Mouse (Mus musculus) limb, embryonic 15.5 days (tissue): Measurements from ENCODE around the gene Fxyd4. TPM values are rescaled to one million over a fixed set of nuclear protein-coding genes. Genes with fewer than 3 reads are reported as not detected.

ENCODE experiments used
- ATAC-seq: fragments of 200-750 bp; cut with Nextera tagmentation; 2 replicates; pipeline ENCODE4 v1.8.0; 2017; ENCODE audit warnings: low read depth, moderate TSS enrichment; ENCODE audit not compliant: insufficient number of reproducible peaks, low FRiP score, low TSS enrichment
- H3K27ac ChIP-seq: fragments of 300-500 bp; sonication (generic); 2 replicates; pipeline ENCODE4 v1.5.1; 2015; ENCODE audit warnings: moderate library complexity, mild to moderate bottlenecking, inconsistent platforms
- H3K27me3 ChIP-seq: fragments of 300-500 bp; sonication (generic); 2 replicates; pipeline ENCODE4 v1.6.1; 2015; ENCODE audit warnings: inconsistent platforms
- H3K36me3 ChIP-seq: fragments of 300-500 bp; sonication (generic); 2 replicates; pipeline ENCODE4 v1.6.1; 2015; ENCODE audit warnings: inconsistent platforms
- H3K4me1 ChIP-seq: fragments of 300-500 bp; sonication (generic); 2 replicates; pipeline ENCODE4 v1.6.1; 2015; ENCODE audit warnings: inconsistent platforms
- H3K4me2 ChIP-seq: fragments of 300-500 bp; sonication (generic); 2 replicates; pipeline ENCODE4 v1.6.1; 2015; ENCODE audit warnings: mild to moderate bottlenecking, inconsistent platforms
- H3K4me3 ChIP-seq: fragments of 300-500 bp; sonication (generic); 2 replicates; pipeline ENCODE4 v1.5.1; 2015; ENCODE audit warnings: mild to moderate bottlenecking, inconsistent platforms
- H3K9ac ChIP-seq: fragments of 300-500 bp; sonication (generic); 2 replicates; pipeline ENCODE4 v1.6.1; 2015; ENCODE audit warnings: inconsistent platforms
- H3K9me3 ChIP-seq: fragments of 300-500 bp; sonication (generic); 2 replicates; pipeline ENCODE4 v1.6.1; 2016; ENCODE audit warnings: inconsistent platforms
- WGBS: fragments of 180-500 bp; shearing (Covaris S2); methylation state at CpG from one replicate; pipeline ENCODE4 v1.1.7; 2015; 5-methylcytosine and 5-hydroxymethylcytosine counted together
- polyA plus RNA-seq: library from polyadenylated mRNA; unstranded; fragments of >200 nt; fragmentation: Nextera tagmentation; extraction: Ambion mirVana; gene quantifications from 2 replicates; pipeline ENCODE4 v1.2.1, GENCODE M21; 2015

The Fxyd4 gene
- polyA plus RNA-seq, 1 experiment from 2014 or later: 4.3 TPM

DNA sequence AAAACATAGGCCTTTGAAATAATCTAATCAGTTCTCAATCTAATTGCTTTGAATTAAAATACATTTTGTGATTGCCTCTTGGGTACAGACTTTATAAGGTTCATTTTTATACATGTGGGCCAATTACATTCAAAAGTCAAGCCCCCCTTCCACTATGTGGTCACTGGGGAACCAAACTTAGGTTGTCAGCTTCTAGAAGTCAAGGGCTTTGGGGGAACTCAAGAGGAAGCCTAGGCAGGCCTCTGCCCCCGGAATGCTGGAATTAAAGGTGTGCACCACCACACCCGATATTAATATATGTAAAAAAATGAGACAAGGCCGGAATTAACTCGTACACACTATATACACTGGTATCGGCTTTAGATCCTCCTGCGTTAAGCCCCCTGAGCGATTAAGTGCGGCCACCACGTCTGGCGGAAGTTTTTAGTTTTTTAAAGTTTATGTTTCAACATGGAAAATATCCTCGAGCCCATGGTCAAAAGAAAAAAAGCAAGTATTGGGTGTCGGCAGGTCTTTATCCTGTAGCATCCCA is 21.2 kb downstream of the Fxyd4 start:
- peak overlapping the region; percentile 66 for H3K4me3 ChIP-seq
- H3K9ac ChIP-seq: peak overlapping the region; percentile 67
- H3K27me3 ChIP-seq: no peaks in the 10 kb centered on the region
- peak overlapping the region; percentile 97 for H3K27ac ChIP-seq
- no peaks in the 10 kb centered on the region for H3K36me3 ChIP-seq
- H3K9me3 ChIP-seq: no peaks in the 10 kb centered on the region
- no peak for ATAC-seq
- peak overlapping the region; percentile 67 for H3K4me2 ChIP-seq
- 2% methylated on average over 12 of the region's 12 CpGs for WGBS
- H3K4me1 ChIP-seq: peaks cover 28% of the 10 kb centered on the region

- no peak overlapping the region for H3K27ac ChIP-seq
- H3K27me3 ChIP-seq: no peaks in the 10 kb centered on the region
- H3K9me3 ChIP-seq: no peaks in the 10 kb centered on the region
- ATAC-seq: no peak
- H3K4me3 ChIP-seq: no peak overlapping the region
- no peak overlapping the region for H3K4me2 ChIP-seq
- H3K9ac ChIP-seq: no peak overlapping the region
- peaks cover 25% of the 10 kb centered on the region for H3K4me1 ChIP-seq
- no peaks in the 10 kb centered on the region for H3K36me3 ChIP-seq
Measured at GRCm38 (mm10) chr6:117914541-117914940, 23.0 kb downstream of the Fxyd4 start.

DNA sequence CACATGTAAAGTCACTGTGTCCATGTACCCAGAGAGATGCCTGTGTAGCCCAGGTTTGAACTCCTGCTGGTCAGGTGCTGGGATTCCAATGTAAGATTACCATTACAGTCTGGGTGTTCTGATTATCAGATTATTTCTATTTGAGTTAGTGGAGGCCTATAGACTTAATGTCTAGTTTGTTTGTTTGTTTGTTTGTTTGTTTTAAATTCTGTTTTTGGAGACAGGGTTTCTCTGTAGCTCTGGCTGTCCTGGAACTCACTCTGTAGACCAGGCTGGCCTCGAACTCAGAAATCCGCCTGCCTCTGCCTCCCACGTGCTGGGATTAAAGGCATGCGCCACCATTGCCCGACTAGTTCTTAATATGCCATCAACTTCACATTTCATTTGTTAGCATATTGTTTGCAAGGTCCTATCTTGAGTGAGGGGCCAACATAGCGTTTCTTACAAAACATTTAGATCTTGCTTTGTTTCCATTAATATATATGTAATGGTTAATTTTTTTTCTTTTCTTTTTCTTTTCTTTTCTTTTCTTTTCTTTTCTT is 27.3 kb downstream of the Fxyd4 start:
- H3K9me3 ChIP-seq: no peaks in the 10 kb centered on the region
- H3K4me3 ChIP-seq: no peak overlapping the region
- H3K36me3 ChIP-seq: no peaks in the 10 kb centered on the region
- WGBS: 85% methylated on average over 6 of the region's 6 CpGs
- H3K4me2 ChIP-seq: no peak overlapping the region
- H3K27me3 ChIP-seq: no peaks in the 10 kb centered on the region
- H3K4me1 ChIP-seq: peaks cover 24% of the 10 kb centered on the region
- ATAC-seq: no peak
- H3K9ac ChIP-seq: no peak overlapping the region
- H3K27ac ChIP-seq: no peak overlapping the region

DNA sequence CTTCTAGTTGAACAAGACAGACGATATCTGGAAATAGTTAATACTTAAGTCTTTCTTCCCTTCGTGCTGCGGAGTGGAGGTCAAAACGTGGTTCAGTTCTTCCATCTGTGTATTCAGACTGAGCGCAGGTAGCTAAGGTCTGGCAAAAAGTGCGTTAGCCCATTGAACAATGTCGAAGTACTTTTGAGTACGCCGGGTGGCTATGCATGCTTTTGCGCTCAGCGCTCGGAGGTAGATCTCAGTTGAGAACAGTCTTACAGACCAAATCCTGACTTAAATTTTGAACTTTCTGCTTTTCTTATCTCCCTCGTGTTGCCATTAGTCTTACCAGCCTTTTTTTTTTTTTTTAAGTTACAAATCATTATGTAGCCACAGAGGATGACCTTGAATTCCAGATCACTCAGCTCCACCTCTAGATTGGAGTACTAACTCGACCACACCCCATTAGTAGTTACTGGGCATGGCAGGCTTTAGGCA is 29.0 kb downstream of the Fxyd4 start:
- ATAC-seq: no peak
- peak overlapping the region; percentile 77 for H3K4me3 ChIP-seq
- H3K36me3 ChIP-seq: no peaks in the 10 kb centered on the region
- H3K9me3 ChIP-seq: no peaks in the 10 kb centered on the region
- H3K27ac ChIP-seq: peak overlapping the region; percentile 99; the same call in 1 of the 2 replicates
- no peaks in the 10 kb centered on the region for H3K27me3 ChIP-seq
- WGBS: 1% methylated on average over 14 of the region's 14 CpGs
- H3K9ac ChIP-seq: peak overlapping the region; percentile 86
- peak overlapping the region; percentile 72 for H3K4me2 ChIP-seq
- peaks cover 24% of the 10 kb centered on the region for H3K4me1 ChIP-seq

GRCm38 (mm10) chr6:117907979-117908355 is 29.5 kb downstream of the Fxyd4 start:
- Histone ChIP-seq H3K9ac (peak overlapping the region; percentile 86), H3K9me3 (no peaks in the 10 kb centered on the region), H3K36me3 (no peaks in the 10 kb centered on the region), H3K4me1 (peaks cover 22% of the 10 kb centered on the region), H3K4me3 (peak overlapping the region; percentile 77), H3K27ac (peak overlapping the region; percentile 99), H3K27me3 (no peaks in the 10 kb centered on the region), H3K4me2 (peak overlapping the region; percentile 72)
- no peak for ATAC-seq
- 0% methylated on average over 26 of the region's 26 CpGs for WGBS

GRCm38 (mm10) chr6:117907301-117907978 is 30.1 kb downstream of the Fxyd4 start:
- peak overlapping the region; percentile 72 for H3K4me2 ChIP-seq
- H3K9ac ChIP-seq: peak overlapping the region; percentile 86
- H3K27me3 ChIP-seq: no peaks in the 10 kb centered on the region
- under 1% methylated on average over 61 of the region's 77 CpGs for WGBS
- H3K36me3 ChIP-seq: no peaks in the 10 kb centered on the region
- peak; percentile 75 for ATAC-seq
- H3K27ac ChIP-seq: peak overlapping the region; percentile 99
- peak overlapping the region; percentile 77 for H3K4me3 ChIP-seq
- H3K4me1 ChIP-seq: peaks cover 22% of the 10 kb centered on the region
- H3K9me3 ChIP-seq: no peaks in the 10 kb centered on the region

- under 1% methylated on average over 59 of the region's 68 CpGs for WGBS
Measured at GRCm38 (mm10) chr6:117906590-117907271, 30.8 kb downstream of the Fxyd4 start.

DNA sequence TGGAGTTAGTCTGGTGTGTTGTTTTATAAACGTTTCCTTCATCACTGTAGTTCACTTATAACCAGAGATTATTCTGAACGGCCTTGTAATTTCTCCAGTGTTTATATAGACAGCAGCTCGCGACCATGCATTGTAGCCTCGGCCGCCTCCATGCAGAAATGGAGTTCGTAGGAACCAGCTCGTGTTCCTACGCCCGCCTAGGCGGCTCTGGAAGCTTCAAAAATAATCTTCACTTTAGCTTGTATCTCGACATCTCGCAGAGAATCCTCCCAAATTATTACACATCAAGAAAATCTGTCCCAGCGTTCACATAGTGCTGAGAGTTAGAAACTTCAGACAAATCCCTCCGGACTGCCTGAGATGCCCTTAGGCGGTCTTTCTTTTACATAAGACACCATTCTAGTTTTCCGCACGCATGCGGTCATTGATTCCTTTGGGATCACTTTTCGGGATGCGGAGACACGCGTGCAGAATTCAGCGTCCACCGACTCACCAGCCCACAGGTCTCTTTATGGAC is 31.4 kb downstream of the Fxyd4 start:
- no peak; the same call in 1 of the 2 replicates for ATAC-seq
- peak overlapping the region; percentile 44 for H3K9ac ChIP-seq
- H3K4me2 ChIP-seq: peak overlapping the region; percentile 47
- no peaks in the 10 kb centered on the region for H3K36me3 ChIP-seq
- WGBS: under 1% methylated on average over 25 of the region's 25 CpGs
- H3K27ac ChIP-seq: peak overlapping the region; percentile 91
- H3K4me3 ChIP-seq: peak overlapping the region; percentile 77
- H3K9me3 ChIP-seq: no peaks in the 10 kb centered on the region
- peaks cover 22% of the 10 kb centered on the region for H3K4me1 ChIP-seq
- no peaks in the 10 kb centered on the region for H3K27me3 ChIP-seq

More at GRCm38 (mm10) chr6:117906590-117907271, 30.8 kb downstream of the Fxyd4 start:
- H3K36me3 ChIP-seq: no peaks in the 10 kb centered on the region
- peak overlapping the region; percentile 86 for H3K9ac ChIP-seq
- no peaks in the 10 kb centered on the region for H3K27me3 ChIP-seq
- ATAC-seq: peak; percentile 98
- H3K4me2 ChIP-seq: peak overlapping the region; percentile 72
- peaks cover 22% of the 10 kb centered on the region for H3K4me1 ChIP-seq
- peak overlapping the region; percentile 99 for H3K27ac ChIP-seq
- H3K4me3 ChIP-seq: peak overlapping the region; percentile 77
- H3K9me3 ChIP-seq: no peaks in the 10 kb centered on the region

DNA sequence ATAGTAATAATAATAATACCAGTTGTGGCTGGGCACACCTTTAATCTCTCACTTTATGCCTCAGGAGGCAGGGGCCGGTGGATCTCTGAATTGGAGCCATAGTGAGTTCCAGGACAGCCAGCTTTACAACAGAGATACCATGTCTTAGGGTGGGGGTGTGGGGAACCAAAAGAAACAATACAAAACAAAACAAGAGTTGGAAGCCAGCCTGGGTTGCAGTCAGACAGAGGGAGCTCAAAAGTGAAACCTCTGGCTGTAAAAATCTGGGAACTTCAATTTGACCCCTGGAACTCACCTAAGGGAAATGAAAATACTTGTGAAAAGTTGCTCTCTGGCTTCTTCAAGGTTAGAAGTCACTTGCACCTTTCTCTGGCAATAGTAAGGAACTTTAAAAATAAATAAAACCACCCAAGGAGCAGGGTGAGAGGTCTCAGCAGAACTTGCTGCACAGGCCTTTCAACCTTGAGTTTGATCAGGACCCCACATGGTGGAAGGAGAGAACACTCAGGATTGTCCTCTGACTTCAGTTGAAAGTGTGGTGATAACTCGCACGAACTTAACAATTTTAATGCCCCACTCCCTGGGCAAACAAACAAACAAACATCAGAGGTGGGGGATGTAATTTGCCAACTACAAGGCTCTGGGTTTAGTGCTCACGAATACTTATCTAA is 32.1 kb downstream of the Fxyd4 start:
- Histone ChIP-seq H3K9me3 (no peaks in the 10 kb centered on the region), H3K27ac (peak overlapping the region; percentile 91), H3K36me3 (no peaks in the 10 kb centered on the region), H3K4me2 (peak overlapping the region; percentile 47), H3K4me3 (peak overlapping the region; percentile 77), H3K27me3 (no peaks in the 10 kb centered on the region), H3K9ac (no peak overlapping the region), H3K4me1 (peaks cover 22% of the 10 kb centered on the region)
- ATAC-seq: no peak
- 22% methylated on average over 4 of the region's 4 CpGs for WGBS

DNA sequence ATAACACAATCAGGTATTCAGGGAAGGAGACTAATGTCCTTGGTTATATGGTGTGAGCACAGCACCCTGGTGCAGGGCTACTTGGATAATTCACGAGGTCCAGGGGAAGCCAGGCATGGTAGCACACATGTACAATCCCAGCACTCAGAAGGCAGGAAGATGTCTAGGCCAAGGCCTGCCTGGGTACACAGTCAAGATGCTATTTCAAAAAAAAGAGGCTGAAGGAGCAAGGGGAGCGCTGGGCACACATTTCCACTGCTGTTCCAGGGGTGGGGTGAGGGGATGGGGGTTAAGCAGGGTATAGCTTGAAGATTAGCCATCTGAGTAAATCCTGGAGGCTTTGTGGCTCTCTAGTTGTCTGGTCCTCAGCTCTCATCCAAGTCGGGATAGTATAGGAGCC is 33.7 kb downstream of the Fxyd4 start:
- Histone ChIP-seq H3K4me1 (peaks cover 13% of the 10 kb centered on the region), H3K4me2 (no peak overlapping the region), H3K9me3 (no peaks in the 10 kb centered on the region), H3K36me3 (no peaks in the 10 kb centered on the region), H3K27ac (no peak overlapping the region), H3K27me3 (no peaks in the 10 kb centered on the region), H3K9ac (no peak overlapping the region), H3K4me3 (no peak overlapping the region)
- no peak for ATAC-seq
- WGBS: 79% methylated on average over 3 of the region's 3 CpGs

GRCm38 (mm10) chr6:117902556-117902955 is 34.9 kb downstream of the Fxyd4 start:
- Histone ChIP-seq H3K27me3 (no peaks in the 10 kb centered on the region), H3K4me2 (no peak overlapping the region), H3K27ac (no peak overlapping the region), H3K9me3 (no peaks in the 10 kb centered on the region), H3K4me3 (no peak overlapping the region), H3K36me3 (no peaks in the 10 kb centered on the region), H3K4me1 (peaks cover 6% of the 10 kb centered on the region), H3K9ac (no peak overlapping the region)
- ATAC-seq: no peak
- 78% methylated on average over 4 of the region's 4 CpGs for WGBS
